Mouse (Mus musculus): ENCODE data around the gene Prss43. TPM values are rescaled to one million over a fixed set of nuclear protein-coding genes. Genes with fewer than 3 reads are reported as not detected.
"Not testable (repeated sequence)": the region's sequence is repeated elsewhere in the genome, so short reads cannot be mapped to it uniquely, and the experiment has no call there.

The Prss43 gene
- polyA plus RNA-seq, 1 experiment = not detected

- H3K4me1 ChIP-seq (ENCODE audit: control insufficient read depth, insufficient read depth, low read length) = no peaks in the 10 kb centered on the region
- H3K4me3 ChIP-seq (replicated peaks; ENCODE audit: extremely low read depth, low read depth, low read length) = no peak within 1 kb of the TSS
- no peak for DNase-seq
- 91% methylated on average over 14 of the region's 14 CpGs for WGBS
- TF ChIP-seq POLR2A (IDR thresholded peaks at IDR 0.05; ENCODE audit: borderline replicate concordance, extremely low read depth, low read depth, low read length) (no peak), CTCF (IDR thresholded peaks at IDR 0.05; ENCODE audit: insufficient read depth, low read length) (no peak)
Observed at GRCm38 (mm10) chr9:110797866-110798265, 28.6 kb upstream of the Prss43 start, which contains the start of gene Prss42. Prss42 (plus strand) TSS chr9:110798166.

- TF ChIP-seq CTCF (IDR thresholded peaks at IDR 0.05; ENCODE audit: insufficient read depth, low read length) = no peak
- no peak for TF ChIP-seq POLR2A (IDR thresholded peaks at IDR 0.05; ENCODE audit: borderline replicate concordance, extremely low read depth, low read depth, low read length)
- H3K4me1 ChIP-seq (ENCODE audit: control insufficient read depth, insufficient read depth, low read length) = no peaks in the 10 kb centered on the region
- WGBS = 87% methylated on average over 8 of the region's 8 CpGs
- no peak overlapping the region for H3K4me3 ChIP-seq (replicated peaks; ENCODE audit: extremely low read depth, low read depth, low read length)
- no peak for DNase-seq
Observed at GRCm38 (mm10) chr9:110800834-110801479, 25.5 kb upstream of the Prss43 start.

- Histone ChIP-seq H3K4me1 (ENCODE audit: control insufficient read depth, insufficient read depth, low read length) (no peaks in the 10 kb centered on the region), H3K4me3 (replicated peaks; ENCODE audit: extremely low read depth, low read depth, low read length) (no peak overlapping the region)
- DNase-seq = no peak
- TF ChIP-seq CTCF (IDR thresholded peaks at IDR 0.05; ENCODE audit: insufficient read depth, low read length) (no peak), POLR2A (IDR thresholded peaks at IDR 0.05; ENCODE audit: borderline replicate concordance, extremely low read depth, low read depth, low read length) (no peak)
- WGBS = 61% methylated on average over 4 of the region's 4 CpGs
Observed at GRCm38 (mm10) chr9:110803294-110803693, 23.2 kb upstream of the Prss43 start.

- no peak for DNase-seq
- H3K4me3 ChIP-seq (replicated peaks; ENCODE audit: extremely low read depth, low read depth, low read length) = no peak overlapping the region
- WGBS = 75% methylated on average over 4 of the region's 4 CpGs
- no peaks in the 10 kb centered on the region for H3K4me1 ChIP-seq (ENCODE audit: control insufficient read depth, insufficient read depth, low read length)
- TF ChIP-seq POLR2A (IDR thresholded peaks at IDR 0.05; ENCODE audit: borderline replicate concordance, extremely low read depth, low read depth, low read length) (no peak), CTCF (IDR thresholded peaks at IDR 0.05; ENCODE audit: insufficient read depth, low read length) (no peak)
Observed at GRCm38 (mm10) chr9:110810051-110810450, 16.4 kb upstream of the Prss43 start.

GRCm38 (mm10) chr9:110813789-110814188 lies 12.7 kb upstream of the Prss43 start, which contains the start of gene Prss44:
Prss44 (plus strand) TSS chr9:110813994.
- H3K4me1 ChIP-seq (ENCODE audit: control insufficient read depth, insufficient read depth, low read length) = no peaks in the 10 kb centered on the region
- WGBS = 57% methylated on average over 18 of the region's 18 CpGs
- TF ChIP-seq POLR2A (IDR thresholded peaks at IDR 0.05; ENCODE audit: borderline replicate concordance, extremely low read depth, low read depth, low read length) (no peak), CTCF (IDR thresholded peaks at IDR 0.05; ENCODE audit: insufficient read depth, low read length) (no peak)
- DNase-seq = no peak
- H3K4me3 ChIP-seq (replicated peaks; ENCODE audit: extremely low read depth, low read depth, low read length) = no peak within 1 kb of the TSS

GRCm38 (mm10) chr9:110820546-110820945 lies 5.9 kb upstream of the Prss43 start:
- not testable (repeated sequence) for H3K4me3 ChIP-seq (replicated peaks; ENCODE audit: extremely low read depth, low read depth, low read length); DNase-seq; H3K4me1 ChIP-seq (ENCODE audit: control insufficient read depth, insufficient read depth, low read length)

DNA sequence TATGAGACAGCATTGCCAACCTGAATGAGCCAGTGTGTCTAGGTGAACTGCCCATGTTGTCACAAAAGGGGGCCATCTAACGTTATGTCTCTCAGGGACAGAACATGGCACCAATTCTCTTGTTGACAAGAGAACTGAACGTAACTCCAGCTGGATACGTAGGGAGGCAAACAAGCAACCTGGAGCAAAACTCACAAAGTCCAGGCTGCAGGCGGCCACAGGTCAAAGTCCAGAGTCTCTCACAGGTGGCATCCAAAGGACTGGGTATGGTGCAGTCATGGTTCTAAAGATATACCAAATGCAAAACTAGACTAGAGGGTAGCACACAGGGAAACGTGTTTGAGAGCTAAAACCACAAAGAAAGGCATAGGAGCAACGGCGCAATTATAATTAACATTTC lies 5.1 kb upstream of the Prss43 start:
- TF ChIP-seq CTCF (IDR thresholded peaks at IDR 0.05; ENCODE audit: insufficient read depth, low read length) (no peak), POLR2A (IDR thresholded peaks at IDR 0.05; ENCODE audit: borderline replicate concordance, extremely low read depth, low read depth, low read length) (no peak)
- Histone ChIP-seq H3K4me3 (replicated peaks; ENCODE audit: extremely low read depth, low read depth, low read length) (no peak overlapping the region), H3K4me1 (ENCODE audit: control insufficient read depth, insufficient read depth, low read length) (no peaks in the 10 kb centered on the region)
- 83% methylated on average over 7 of the region's 7 CpGs for WGBS
- no peak for DNase-seq

DNA sequence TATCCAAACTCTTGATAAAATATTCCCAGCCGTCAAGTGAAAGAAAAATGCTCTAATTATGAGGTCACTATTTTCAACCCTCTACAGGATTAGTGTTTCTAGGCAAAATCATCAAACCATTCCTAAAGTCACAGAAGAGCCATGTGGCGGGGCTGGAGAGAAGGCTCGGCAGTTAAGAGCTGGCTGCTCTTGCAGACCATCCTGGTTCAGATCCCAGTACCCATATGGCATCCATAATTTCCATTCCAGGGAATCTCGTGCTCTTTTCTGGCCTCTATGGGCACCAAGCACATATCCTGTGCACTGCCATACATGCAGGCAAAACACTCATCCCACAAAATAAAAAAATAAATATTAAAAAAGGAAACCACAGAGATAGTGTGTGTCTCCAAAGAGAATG lies 1.1 kb upstream of the Prss43 start:
- TF ChIP-seq CTCF (IDR thresholded peaks at IDR 0.05; ENCODE audit: insufficient read depth, low read length) = no peak
- no peak for TF ChIP-seq POLR2A (IDR thresholded peaks at IDR 0.05; ENCODE audit: borderline replicate concordance, extremely low read depth, low read depth, low read length)
- WGBS = 76% methylated on average over 4 of the region's 4 CpGs
- no peak for DNase-seq
- no peaks in the 10 kb centered on the region for H3K4me1 ChIP-seq (ENCODE audit: control insufficient read depth, insufficient read depth, low read length)
- no peak overlapping the region for H3K4me3 ChIP-seq (replicated peaks; ENCODE audit: extremely low read depth, low read depth, low read length)

GRCm38 (mm10) chr9:110825832-110826231 lies 658 bp upstream of the Prss43 start:
- WGBS = 43% methylated on average over 7 of the region's 7 CpGs
- no peak overlapping the region for H3K4me3 ChIP-seq (replicated peaks; ENCODE audit: extremely low read depth, low read depth, low read length)
- TF ChIP-seq POLR2A (IDR thresholded peaks at IDR 0.05; ENCODE audit: borderline replicate concordance, extremely low read depth, low read depth, low read length) (no peak), CTCF (IDR thresholded peaks at IDR 0.05; ENCODE audit: insufficient read depth, low read length) (no peak)
- no peak for DNase-seq
- no peaks in the 10 kb centered on the region for H3K4me1 ChIP-seq (ENCODE audit: control insufficient read depth, insufficient read depth, low read length)

- no peak for DNase-seq
- WGBS = 72% methylated on average over 5 of the region's 5 CpGs
- TF ChIP-seq POLR2A (IDR thresholded peaks at IDR 0.05; ENCODE audit: borderline replicate concordance, extremely low read depth, low read depth, low read length) = no peak
- TF ChIP-seq CTCF (IDR thresholded peaks at IDR 0.05; ENCODE audit: insufficient read depth, low read length) = no peak
Observed at GRCm38 (mm10) chr9:110833021-110833420, 6.5 kb downstream of the Prss43 start.

More at GRCm38 (mm10) chr9:110833021-110833420, 6.5 kb downstream of the Prss43 start:
- no peaks in the 10 kb centered on the region for H3K4me1 ChIP-seq (ENCODE audit: control insufficient read depth, insufficient read depth, low read length)
- H3K4me3 ChIP-seq (replicated peaks; ENCODE audit: extremely low read depth, low read depth, low read length) = no peak overlapping the region

All from lung, adult 2 months (tissue).